Mouse (Mus musculus) left cerebral cortex, adult 11 months (tissue): ENCODE results near the gene Pigk.

Experiments used
- DNase-seq: peaks from one replicate; pipeline ENCODE4 v3.0.0; 2022; ENCODE audit warnings: low spot score

The Pigk gene

DNA sequence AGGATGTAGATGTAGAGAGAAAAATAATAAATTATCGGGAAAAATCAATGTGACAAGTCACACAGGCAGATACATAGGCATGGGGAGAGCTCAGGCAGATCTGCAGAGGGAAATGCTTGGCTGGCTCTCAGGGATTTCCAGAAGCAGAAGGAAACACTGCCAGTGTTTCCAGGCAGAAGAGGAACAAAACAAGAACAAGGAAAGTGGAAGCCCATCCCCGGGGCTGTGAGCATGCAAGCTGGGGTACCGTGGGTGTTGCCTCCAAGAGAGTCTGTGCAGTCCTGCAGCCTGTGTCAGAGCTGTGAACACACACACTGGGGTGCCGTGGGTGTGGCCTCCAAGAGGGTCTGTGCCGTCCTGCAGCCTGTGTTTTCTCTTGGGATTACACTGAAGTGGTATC, 279.7 kb downstream of the Pigk start:
- DNase-seq, result no peak

DNA sequence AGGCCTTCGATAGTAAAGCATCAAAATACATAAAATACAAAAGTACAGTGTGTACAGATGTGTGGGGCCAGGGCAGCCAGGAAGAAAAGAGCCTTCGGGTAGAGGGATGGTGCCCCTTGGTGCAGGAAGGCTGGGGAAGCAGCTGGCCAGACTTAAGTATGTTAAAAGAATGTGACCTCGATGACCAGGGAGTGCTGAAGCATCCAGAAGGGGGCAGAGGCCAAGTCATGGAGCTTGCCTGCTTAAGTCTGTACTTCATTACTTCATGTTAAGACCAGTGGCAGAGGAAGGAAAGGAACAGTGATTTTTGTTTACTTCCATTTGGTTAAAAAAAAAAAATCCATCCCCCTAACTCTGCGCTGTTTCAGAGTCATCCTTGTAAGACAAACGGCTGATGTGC, 284.2 kb downstream of the Pigk start:
- DNase-seq, result no peak

DNA sequence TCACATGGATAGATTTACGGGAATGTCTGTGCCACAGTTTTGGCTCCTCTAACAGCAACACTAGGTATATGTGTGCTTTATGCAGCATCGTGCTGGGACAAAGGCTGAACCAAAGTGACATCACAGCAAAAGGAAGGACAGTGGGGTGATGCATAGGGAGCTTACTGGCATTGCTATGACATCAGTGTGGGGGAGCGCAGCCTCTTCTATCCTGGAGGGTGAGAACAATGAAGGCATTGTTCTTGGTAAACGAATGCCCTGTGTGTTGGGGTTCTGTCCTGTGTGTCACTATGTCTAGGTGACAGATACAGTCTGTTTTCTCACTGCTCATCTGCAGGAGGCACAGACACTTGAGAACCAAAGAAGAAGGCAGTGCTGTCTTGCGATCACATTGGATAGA, 285.0 kb downstream of the Pigk start:
- DNase-seq, result no peak

DNA sequence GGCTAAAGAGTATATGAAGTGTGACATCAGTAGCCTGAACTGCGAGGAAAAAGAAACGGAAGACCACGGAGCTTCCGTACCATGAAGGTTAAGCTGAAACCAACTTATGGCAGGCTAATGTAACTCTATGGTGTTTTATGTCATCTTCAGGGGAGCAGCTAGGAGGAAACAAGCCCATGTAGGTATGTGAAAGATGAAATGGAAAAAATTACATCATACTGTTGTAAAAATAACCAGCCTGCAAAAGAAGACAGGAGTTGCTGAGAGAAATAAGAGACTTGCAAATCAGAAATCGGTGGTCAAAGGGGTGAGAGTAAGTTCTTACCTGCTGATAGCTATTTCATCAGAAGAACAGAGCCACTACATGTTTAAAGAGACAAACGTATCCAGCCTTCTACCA, 293.0 kb downstream of the Pigk start:
- no peak for DNase-seq

GRCm38 (mm10) chr3:153016355-153016754, 302.5 kb downstream of the Pigk start:
- DNase-seq, result no peak

GRCm38 (mm10) chr3:153018051-153018450, 304.2 kb downstream of the Pigk start:
- DNase-seq, result no peak

GRCm38 (mm10) chr3:153024016-153024415, 310.1 kb downstream of the Pigk start:
- no peak for DNase-seq
